Mouse (Mus musculus): ENCODE measurements at regions not wholly inside any gene's neighbourhood (a gene's known extent, or its start where the extent isn't known, plus 50 kb on each side); places are given as distances from the start of the nearest gene placed in this dataset.

DNA sequence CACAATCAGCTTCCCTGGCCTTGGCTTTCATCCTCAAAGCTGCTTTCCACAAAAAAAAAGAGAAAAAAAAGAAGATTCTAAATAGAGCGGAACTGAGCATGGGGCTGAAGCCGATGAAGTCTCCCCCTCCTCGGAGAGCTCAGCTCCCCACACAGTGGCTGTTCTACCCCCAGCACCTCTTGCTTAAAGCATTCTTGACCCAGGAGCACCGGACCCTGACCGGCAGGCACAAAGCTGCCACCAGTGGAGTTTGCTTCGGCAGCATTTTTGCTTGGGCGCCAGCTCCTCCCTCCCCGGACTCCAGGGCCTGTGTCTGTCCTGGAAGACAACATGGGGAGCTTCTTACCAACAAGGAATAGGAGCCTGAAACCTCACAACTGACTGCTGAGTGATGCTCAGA, 249.4 kb downstream of the Sox9 start:
- DNase-seq (ENCODE audit: low spot score), result no peak

DNA sequence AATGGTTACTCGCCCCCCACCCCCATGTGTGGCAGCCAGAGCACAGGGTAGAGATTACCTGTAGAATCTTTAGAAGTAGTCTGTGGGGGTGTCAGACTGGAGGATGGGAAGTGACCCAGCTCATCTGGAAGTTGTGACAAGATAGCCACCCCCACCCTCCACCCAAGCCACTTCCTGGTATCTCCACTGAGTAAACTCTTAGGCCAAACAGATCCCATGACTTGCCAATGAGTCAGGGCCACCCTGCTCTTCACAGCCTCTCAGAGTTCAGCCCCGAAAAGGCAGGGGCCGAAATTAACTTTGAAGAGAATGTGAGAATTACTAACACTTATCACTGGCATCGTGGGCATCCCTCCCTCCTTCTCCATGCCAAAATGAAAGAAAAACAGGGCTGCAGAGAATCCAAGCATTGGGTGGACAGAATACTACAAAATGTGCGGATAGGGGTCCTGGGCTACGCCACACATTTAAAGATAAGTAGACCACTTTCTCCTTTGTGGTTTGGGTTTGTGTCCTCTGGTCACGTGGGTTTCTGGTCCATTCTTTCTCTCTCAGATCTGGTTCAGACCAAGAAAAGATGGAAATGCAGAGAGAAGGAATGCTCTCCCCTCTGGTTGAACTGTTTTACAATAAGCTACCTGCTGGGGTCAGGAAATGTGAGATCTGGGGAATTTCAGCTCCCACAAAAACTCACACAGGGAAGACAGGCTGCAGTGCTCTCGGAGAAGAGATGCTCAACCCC, 250.6 kb downstream of the Sox9 start:
- DNase-seq (ENCODE audit: low spot score), result no peak

DNA sequence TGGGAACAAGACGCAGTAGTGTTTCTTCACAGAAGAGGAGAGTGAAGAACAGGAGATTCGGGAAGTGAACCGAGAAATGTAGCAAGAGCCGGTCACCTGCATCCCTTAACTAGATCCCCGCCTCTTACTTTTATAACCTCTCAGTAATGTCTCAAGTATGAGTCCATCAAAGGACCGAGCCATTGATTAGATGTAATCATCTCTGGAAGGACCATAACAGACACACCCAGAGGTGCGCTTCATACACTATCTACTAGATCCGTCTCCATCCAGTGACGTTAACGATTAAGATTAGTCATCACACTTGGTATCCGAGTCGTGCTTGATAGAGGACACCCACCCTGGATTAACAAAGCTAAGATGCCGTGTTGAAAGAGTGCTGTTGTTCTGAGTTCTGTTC, 252.9 kb downstream of the Sox9 start:
- no peak for DNase-seq (ENCODE audit: low spot score)

DNA sequence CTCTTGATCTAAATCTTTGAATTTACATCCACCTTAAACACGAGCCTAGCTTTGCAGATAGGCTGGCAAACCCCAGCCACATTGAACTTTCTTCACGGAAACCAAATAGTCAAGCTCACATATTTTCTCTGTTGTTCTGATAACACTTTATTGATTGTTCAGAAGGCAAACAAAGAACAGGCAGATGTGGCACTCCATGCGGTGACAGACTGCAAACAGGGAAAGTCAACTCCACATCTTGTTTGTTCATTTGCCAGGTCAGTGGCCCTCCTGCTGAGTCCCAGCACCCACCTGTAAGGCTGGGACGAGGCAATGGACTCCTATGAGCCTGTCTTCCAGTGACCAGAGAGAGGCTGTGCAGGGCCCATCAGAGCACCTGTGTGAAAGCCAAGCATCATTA, 255.7 kb downstream of the Sox9 start:
- no peak for DNase-seq (ENCODE audit: low spot score)

DNA sequence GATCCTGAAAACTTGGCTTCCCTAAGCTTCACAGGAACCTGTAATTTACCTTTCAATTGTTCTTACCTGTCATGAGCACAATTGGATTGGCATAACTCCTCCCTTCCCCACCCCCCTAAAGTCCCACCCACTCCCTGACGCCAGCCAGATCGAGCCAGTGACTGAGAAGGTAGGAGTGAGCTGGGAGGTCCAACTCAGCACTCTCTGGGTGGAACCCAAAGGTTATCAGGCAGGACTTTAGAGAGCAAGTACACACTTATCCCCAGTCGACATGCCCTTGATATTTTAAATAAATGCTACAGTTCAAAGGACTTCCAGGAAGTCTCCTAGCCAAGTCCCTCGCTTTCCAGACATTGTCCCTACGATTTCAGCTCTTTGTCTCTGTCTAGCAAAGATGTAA, 260.7 kb downstream of the Sox9 start:
- no peak for DNase-seq (ENCODE audit: low spot score)

DNA sequence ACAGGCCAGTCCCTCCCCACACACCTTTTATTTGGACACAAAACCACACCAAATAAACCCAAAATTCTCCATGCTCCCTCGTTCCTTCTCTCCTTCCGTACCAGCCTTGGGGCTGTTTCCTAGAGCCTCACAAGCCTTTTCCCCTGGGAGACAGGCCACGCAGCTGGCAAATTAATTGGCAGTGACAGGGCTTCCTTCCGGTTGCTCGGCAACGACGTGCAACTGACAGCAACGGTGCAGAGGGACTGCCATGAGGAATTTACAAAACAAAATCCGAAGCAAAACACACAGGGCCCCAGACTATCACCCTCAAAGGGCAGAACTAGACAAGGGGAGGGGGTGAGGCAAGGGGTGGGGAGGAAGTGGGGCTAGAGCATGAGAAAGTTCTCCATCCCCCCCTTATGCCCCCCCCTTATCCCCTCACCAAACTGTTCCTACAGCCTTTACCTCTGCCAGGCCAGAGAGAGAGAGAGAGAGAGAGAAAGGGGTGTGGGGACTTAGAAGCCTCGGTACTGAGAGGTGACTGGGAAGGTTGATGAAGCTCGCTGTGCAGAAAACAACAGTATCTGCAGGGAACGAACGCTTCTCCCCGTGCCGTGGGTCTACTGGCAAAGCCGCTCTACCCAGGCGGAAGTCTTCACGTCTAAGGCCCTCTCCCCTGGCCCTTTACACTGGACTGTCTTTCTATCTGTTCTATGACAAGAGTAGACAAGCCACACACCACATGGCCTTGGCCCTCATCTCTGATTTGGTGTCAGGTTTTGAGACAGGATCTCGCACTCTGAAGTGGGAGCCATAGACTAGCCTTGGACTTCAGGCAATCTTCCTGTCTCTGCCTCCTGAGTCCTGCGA, 264.4 kb downstream of the Sox9 start:
- peak; percentile 85 for DNase-seq (ENCODE audit: low spot score)

DNA sequence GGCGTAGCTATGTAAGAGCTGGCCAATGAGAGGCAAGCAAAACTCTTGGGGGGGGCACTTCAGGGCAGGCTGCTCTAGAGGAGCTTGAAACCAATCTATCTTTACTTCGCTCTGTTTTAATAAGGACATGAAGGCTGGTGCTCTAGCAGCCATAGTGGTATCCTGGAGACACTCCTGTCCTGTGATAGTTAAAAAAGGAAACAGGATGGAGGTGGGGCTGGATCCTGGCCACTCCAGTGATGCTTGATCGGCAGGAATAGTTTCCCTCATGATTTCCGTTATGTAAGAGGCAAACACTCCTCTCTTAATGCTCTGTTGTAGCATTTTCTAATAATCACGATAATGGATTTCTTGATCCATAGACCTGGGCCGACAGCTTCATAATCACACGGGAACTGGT, 266.1 kb downstream of the Sox9 start:
- no peak for DNase-seq (ENCODE audit: low spot score)

DNA sequence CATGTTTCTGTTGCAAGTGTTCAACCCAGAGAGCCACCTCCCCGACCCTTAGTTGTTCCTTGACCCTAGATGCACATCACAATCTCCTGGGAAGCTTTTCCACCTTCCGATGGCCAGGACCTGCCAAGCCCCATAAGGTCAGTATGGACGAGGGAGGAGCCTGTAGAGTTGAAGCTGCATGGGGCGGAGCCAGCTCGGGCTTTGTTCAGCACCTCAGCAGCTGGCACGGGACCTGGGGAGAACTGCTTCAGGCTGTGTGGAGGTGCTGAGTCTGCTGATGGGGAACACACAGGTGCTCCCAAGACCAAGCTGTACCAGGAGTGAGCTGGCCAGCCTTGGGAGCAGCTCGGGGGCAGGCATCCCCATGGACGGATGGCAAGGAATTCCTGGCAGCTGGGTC, 267.6 kb downstream of the Sox9 start:
- no peak for DNase-seq (ENCODE audit: low spot score)

DNA sequence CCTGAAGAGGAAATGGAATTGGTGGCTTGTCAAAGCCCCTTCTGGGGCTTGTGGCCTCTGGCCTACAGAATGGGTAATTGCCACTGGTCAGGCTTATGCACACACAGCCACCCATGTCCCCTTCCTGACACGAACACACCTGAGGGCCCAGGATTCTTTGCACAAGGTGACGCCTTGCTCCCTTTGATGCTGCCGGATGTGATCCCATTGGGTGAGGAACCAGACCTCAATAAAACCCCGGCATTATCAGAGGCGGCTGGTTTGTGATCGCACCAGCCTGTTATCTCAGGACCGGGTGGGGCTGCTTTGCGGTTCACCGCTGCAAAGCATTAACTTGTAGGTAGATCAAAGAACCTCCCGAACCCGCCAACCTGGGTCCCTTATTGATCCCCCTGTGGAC, 270.5 kb downstream of the Sox9 start:
- no peak for DNase-seq (ENCODE audit: low spot score)

DNA sequence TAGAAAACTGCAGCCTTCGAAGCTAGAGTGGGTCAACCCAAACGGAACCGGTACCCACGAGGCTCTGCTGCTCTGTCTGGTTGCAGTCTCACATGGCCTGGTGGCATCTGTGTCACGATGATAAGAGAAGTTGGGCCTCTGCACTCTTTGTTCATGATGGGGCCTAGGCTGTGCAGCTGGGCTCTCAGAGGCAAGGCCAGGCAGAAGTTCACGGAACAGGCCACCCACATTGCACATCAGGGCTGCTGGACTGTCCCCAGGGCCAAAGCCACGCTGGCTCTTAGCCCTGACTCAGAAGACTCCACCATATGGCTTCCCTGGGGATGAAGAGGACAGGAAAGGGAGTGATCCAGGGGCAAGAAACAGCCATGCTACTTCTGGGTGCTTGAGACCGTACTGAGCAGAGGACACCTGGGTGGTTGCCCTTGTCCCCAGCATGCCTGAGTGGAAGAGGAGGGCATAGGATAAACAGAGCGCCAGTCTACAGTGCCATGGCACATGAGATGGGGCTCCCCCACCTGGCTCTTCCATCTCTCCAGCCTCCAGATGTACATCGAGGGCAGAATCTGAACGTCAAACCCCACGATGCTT, 274.1 kb downstream of the Sox9 start:
- DNase-seq (ENCODE audit: low spot score), result peak; percentile 66

DNA sequence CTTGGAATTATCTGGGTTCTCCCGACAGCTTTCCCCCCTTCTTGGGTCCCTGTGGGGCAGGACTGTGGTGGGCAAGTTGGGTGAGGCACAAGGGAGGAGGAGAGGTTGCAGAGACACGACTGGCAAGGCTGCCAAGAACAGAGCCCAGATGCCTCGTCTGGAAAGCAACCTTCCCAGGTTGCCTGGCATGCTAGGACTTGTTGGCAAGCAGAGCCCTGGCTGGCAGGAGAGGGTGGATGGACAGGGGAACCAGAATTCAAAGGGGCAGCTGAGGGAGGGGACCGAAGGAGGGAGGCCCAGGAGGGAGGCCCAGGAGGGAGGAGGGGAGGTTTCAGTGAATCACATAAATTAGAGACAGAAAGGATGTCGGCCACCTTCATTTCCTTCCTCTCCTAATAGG, 274.8 kb downstream of the Sox9 start:
- DNase-seq (ENCODE audit: low spot score), result peak; percentile 86

DNA sequence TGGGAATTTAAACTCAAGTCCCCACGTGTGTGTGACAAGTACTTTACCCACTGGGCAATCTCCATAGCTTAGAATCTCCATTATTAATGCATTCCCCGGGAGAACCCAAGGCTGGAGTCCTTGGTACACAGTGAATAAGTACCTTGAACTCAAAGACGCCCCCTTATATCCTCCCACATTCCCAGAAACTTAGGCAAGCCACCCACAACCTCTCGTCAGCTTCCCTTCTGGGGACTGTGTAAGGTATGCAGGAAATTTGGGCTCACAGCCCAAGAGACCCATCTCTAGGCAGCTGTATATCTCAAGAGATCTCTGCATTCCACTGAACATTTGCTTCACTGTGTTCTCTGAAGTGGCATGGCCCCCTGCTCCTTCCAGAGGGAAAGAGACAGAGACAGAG, 288.3 kb downstream of the Sox9 start:
- DNase-seq (ENCODE audit: low spot score), result no peak

DNA sequence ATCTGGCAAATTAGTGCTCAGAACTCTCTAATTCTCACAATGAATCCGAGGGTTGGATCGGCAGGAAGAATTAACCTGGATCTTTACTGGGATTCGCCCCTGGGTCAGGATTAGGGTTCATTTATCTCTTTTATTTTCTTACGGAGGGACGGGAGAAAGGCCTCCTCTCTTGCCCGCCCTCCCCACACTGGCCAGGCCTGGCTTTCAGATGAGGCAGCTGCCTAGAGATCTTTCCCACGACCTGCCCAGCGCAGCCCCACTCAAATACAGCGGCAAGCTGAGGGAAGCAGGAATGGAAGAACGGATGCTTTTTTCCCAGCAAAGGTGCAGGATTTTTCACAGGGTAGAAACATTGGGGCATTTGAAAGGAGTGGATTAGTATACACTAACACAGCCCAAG, 289.9 kb downstream of the Sox9 start:
- no peak for DNase-seq (ENCODE audit: low spot score)

DNA sequence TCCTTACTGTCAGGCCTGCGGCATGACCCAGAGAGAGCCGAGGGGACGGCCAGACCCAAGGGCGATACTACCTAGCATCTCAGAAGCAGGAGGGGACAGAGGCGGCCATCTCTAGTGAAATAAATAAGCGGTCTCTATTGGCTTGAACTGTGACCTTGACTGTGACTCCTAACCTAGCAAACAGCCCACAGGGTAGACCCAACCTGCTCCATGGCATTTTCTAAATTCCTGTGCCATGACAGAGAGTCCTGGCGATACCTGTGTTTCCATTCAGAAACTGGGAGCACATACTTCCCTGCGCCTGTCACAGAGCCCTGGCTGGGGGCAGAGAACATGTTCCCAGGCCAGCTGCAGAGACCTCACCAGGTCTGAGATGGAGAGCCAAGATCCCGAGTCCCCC, 292.3 kb downstream of the Sox9 start:
- DNase-seq (ENCODE audit: low spot score), result no peak

DNA sequence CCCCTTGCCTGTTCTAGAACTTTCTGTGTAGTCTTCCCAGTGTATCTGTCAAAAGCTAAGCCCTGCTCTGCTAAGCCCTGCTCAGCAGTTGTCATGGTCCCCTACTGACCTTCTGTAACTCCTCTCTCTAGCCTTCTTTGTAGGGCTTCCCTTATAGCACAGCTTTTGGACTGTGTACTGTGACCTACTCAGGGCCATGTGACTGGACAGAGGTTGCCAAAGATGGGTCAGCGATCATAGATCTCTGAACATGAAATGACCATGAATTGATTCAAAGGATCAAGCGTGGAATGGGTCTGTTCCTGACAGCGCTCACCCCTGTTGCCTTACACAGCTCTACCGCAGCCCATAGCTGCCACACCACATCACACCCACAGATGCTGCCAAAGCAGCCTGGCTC, 294.3 kb downstream of the Sox9 start:
- DNase-seq (ENCODE audit: low spot score), result no peak

DNA sequence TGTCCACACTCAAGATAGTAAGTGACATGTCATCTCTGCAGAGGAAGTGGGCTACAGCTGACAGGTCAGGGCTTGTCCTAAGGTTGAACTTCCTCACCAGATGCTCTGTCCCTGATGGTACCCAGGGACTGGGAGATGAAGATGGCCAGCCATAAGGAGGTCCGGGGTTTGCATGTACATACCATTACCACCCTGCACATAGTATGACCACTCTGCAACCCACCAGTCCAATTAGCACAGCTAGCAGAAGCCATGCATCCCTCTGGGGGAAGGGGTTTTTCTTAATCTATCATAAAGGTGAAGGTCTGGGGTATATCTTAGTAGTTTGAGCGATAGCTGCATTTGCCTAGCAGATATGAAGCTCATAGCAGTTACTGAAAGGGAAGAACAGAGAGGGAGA, 298.3 kb downstream of the Sox9 start:
- DNase-seq (ENCODE audit: low spot score), result no peak

DNA sequence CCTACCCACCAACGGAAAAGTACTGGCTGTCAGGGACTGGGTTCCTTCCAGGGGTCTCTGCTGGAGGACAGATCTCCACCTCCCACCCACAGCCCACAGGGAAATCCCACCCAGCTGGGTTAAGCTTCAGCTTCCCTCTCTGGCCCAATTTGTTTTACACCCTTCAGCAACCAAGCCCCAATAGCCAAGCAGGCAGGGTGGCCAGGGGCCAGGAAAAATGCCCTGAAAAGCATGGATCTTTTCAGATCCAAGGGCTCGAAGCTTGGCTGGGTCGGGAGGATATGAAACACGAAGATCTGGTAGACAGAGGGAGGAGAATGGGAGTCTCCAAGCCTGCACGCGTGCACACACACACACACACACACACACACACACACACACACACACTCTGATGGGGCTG, 302.4 kb downstream of the Sox9 start:
- no peak for DNase-seq (ENCODE audit: low spot score)

DNA sequence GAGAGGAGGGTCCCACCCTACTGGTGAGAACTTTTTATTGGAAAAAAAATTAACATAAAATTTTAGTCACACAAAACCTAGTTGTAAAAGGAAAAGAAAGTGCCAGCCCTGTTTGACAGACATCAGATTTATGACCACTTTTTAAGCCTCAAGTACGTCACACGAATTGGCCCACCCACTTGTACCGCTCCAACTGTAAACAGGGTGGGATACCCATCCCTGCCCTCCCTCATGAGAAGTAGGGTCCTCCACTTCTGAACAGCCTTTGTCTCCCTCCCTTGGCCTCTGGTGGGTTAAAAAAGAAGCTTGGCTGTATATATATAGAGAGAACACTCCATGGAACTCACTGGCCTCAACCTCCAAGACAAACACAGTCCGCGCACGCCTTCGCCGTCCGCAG, 303.5 kb downstream of the Sox9 start:
- DNase-seq (ENCODE audit: low spot score), result no peak

DNA sequence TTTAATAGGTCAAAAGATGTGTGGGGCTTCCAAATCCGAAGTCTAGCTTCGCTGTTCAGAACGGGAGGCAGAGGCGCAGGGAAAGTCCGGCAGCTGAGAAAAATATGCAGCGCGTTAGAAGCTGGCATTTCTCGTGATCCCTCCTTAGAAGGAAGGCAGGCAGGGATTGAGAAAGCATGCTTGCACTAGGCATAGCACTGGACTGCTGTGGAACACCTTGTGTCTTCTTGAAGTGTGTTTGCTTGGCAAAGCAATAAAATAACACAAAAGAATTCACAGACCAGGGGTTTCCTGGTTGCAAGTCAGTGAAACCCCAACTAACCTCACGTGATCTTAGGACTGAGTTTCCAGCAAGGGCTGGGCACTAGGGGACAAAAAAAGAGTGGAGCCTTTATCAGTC, 305.1 kb downstream of the Sox9 start:
- no peak for DNase-seq (ENCODE audit: low spot score)

DNA sequence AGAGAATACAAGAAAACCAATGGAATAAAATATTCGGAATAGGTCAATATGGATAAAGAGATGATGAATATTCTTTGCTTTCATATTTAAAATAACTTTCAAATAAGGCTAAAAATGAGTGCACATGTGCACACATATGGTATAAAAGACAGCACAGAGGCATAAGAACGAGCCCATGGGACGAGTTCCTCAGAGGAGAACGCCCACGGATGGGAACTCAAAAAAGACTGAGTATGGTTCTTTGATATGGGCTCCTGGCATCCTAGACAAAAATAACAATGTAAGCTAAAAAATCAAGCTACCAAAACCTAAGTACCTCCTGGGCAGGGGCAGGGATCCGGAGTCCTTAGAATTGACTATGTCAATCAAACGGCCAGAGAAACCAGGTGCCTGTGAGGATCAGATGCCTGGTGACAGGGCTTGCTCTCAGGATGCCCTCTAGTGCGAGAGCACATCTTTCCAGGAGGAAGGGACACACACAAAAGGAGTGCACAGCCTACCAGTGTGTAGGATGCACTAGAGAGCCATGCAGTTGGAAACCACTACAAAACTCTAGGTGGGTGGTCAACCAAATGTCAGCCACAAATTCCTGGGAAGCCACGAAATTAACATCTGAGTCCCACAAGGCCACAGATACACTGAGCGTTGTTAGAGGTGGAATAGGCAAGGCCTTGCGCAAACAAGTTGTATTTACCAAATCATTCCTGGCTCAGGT, 307.8 kb downstream of the Sox9 start:
- DNase-seq (ENCODE audit: low spot score), result no peak

DNA sequence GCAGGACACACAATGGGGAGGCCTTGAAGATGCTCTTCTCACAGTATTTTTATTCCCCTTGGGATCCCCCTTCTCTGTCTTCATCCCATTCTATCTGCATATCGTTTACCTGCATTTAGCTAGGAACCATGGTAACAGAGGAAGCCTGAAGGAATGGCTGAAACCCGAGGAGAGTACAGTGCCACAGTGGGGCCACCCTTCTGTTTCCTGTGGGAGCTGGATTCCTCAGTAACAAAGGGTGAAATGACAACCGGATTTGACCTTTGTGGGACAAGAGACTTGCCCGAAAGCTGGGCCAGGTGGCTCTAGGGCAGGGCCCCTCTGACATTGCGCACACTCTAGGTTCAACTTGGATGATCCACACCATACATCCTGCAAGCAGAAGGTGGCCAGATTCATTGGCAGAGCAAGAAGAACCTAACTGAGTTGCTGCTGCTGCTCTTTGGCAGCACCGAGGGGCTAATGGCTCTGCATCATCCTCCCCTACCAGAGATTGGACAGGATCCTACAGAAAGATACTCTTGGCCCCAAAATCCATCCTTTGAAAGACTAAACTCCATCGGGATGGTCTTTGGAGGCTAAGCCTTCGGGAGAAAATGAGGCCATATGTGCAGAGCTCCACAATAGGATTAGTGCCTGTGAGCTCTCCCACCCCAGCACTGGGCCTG, 310.0 kb downstream of the Sox9 start:
- no peak for DNase-seq (ENCODE audit: low spot score)

DNA sequence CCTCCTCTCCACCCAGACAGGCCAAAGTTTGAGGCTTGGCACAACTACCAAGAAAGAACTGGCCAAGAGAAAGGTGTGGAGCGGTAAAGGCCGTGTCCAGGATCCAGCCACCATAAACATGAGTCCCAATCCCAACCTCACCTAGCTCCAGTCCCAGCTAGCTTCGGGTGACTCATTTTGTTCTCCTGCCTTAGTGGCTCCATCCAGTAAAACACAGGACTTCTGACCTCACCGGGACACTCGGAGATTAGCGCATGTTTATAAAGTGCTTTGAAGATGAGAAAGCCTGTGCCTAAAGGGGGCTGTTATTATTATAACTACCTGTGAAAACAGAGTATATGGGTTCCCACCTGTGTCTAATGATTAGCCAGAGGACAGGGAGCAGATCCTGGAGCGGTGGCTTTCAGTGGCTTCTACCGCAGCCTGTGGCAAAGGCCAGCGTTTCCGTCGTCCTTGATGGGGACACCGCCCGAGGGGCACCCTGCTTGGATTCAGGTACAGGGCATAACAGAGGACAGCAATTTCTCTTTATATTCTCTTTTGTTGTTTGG, 311.9 kb downstream of the Sox9 start:
- no peak for DNase-seq (ENCODE audit: low spot score)

Data from MN1 (cell line).